Mouse (Mus musculus): ENCODE results near the gene Arhgap8. TPM values are rescaled to one million over a fixed set of nuclear protein-coding genes. Genes with fewer than 3 reads are reported as not detected.
"Not testable (repeated sequence)": the region's sequence is repeated elsewhere in the genome, so short reads cannot be mapped to it uniquely, and the experiment has no call there.

Gene Arhgap8
- total and polyA plus RNA-seq, 3 experiments, result not detected

GRCm38 (mm10) chr15:84720291-84721204 lies 696 bp downstream of the Arhgap8 start:
- Histone ChIP-seq H3K27me3 (ENCODE audit: control insufficient read depth in 1 of 2, insufficient read depth in 2 of 2, low read length in 2 of 2) (no peaks in the 10 kb centered on the region), H3K27ac (ENCODE audit: control insufficient read depth, low read depth, low read length) (no peak overlapping the region), H3K9ac (ENCODE audit: control insufficient read depth, low read depth, low read length, poor library complexity, severe bottlenecking) (no peak overlapping the region), H3K4me1 (ENCODE audit: control insufficient read depth in 1 of 2, insufficient read depth in 2 of 2, low read length in 2 of 2) (no peaks in the 10 kb centered on the region), H3K36me3 (ENCODE audit: control insufficient read depth in 1 of 2, insufficient read depth in 2 of 2, low read length in 2 of 2) (no peaks in the 10 kb centered on the region), H3K79me2 (ENCODE audit: control insufficient read depth, insufficient read depth, low read length, poor library complexity) (no peaks in the 10 kb centered on the region), H3K4me3 (ENCODE audit: control insufficient read depth in 1 of 2, insufficient read depth in 1 of 2, low read depth in 2 of 2, low read length in 2 of 2) (no peak overlapping the region), H3K9me3 (replicated peaks; ENCODE audit: insufficient read depth, low read length) (no peaks in the 10 kb centered on the region)
- TF ChIP-seq MYC (IDR thresholded peaks at IDR 0.05; ENCODE audit: low read depth, low read length) (no peak), GABPA (IDR thresholded peaks at IDR 0.05; ENCODE audit: low read depth, low read length) (no peak), ZC3H11A (IDR thresholded peaks at IDR 0.05; ENCODE audit: low read depth, low read length) (no peak), ZKSCAN1 (IDR thresholded peaks at IDR 0.05; ENCODE audit: low read depth, low read length) (no peak), USF2 (IDR thresholded peaks at IDR 0.05; ENCODE audit: borderline replicate concordance in 1 of 2, insufficient read depth in 1 of 2, low read depth in 1 of 2, low read length in 2 of 2) (no peak), SIN3A (IDR thresholded peaks at IDR 0.05; ENCODE audit: low read length) (no peak), POLR2AphosphoS5 (IDR thresholded peaks at IDR 0.05; ENCODE audit: borderline replicate concordance, low read depth, low read length) (no peak), TAL1 (IDR thresholded peaks at IDR 0.05; ENCODE audit: low read length) (no peak), MAFK (IDR thresholded peaks at IDR 0.05; ENCODE audit: borderline replicate concordance, low read depth, low read length) (no peak), MAZ (IDR thresholded peaks at IDR 0.05; ENCODE audit: low read depth, low read length) (no peak), SMC3 (IDR thresholded peaks at IDR 0.05; ENCODE audit: low read depth, low read length) (no peak), BHLHE40 (IDR thresholded peaks at IDR 0.05; ENCODE audit: borderline replicate concordance, low read depth, low read length) (no peak), GATA1 (IDR thresholded peaks at IDR 0.05; ENCODE audit: low read depth, low read length) (no peak), JUND (IDR thresholded peaks at IDR 0.05; ENCODE audit: low read depth, low read length) (no peak), E2F4 (IDR thresholded peaks at IDR 0.05; ENCODE audit: borderline replicate concordance, low read depth, low read length) (no peak), MEF2A (IDR thresholded peaks at IDR 0.05; ENCODE audit: extremely low read depth, insufficient replicate concordance, low read depth, low read length, poor library complexity, severe bottlenecking) (no peak)
- DNase-seq (ENCODE audit: low read depth, low spot score), result no peak

- not testable (repeated sequence) for H3K9me3 ChIP-seq (replicated peaks; ENCODE audit: insufficient read depth, low read length); H3K27me3 ChIP-seq (ENCODE audit: control insufficient read depth in 1 of 2, insufficient read depth in 2 of 2, low read length in 2 of 2); H3K79me2 ChIP-seq (ENCODE audit: control insufficient read depth, insufficient read depth, low read length, poor library complexity)
Observed at GRCm38 (mm10) chr15:84723656-84724055, 3.8 kb downstream of the Arhgap8 start.

More at GRCm38 (mm10) chr15:84723656-84724055, 3.8 kb downstream of the Arhgap8 start:
- not testable (repeated sequence) for H3K4me1 ChIP-seq (ENCODE audit: control insufficient read depth in 1 of 2, insufficient read depth in 2 of 2, low read length in 2 of 2); DNase-seq (ENCODE audit: low read depth, low spot score); H3K36me3 ChIP-seq (ENCODE audit: control insufficient read depth in 1 of 2, insufficient read depth in 2 of 2, low read length in 2 of 2); H3K4me3 ChIP-seq (ENCODE audit: control insufficient read depth in 1 of 2, insufficient read depth in 1 of 2, low read depth in 2 of 2, low read length in 2 of 2); H3K27ac ChIP-seq (ENCODE audit: control insufficient read depth, low read depth, low read length); H3K9ac ChIP-seq (ENCODE audit: control insufficient read depth, low read depth, low read length, poor library complexity, severe bottlenecking)

All from MEL (cell line).